Mouse (Mus musculus): ENCODE results near the gene Mvd.

DNA sequence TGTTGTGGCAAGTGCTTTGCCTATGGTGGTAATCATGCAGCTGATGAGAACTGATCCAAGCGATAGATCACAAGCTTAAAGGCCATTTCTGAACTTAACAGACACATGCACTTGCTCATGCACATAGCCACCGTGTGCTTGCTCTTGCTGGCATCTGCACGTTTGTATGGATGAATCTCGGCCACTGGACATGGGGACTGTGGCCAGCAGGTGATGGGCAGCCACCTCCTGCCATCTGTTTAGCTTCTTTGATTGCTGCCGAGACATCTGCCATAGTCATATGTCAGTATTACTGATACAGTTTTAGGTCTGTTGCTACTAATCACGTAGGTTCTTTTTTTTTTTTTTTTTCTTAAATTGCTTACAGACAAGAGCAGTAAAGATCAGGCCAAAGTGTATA lies 47.9 kb downstream of the Mvd start:
- TF ChIP-seq CTCF (IDR thresholded peaks at IDR 0.05; ENCODE audit: low read depth, low read length) (no peak), EP300 (IDR thresholded peaks at IDR 0.05; ENCODE audit: insufficient read depth, low read depth, low read length) (no peak)
